Mouse (Mus musculus) ovary, postnatal 36 days (tissue): ENCODE results near the gene Tex37.

Source experiments
- DNase-seq: peaks from one replicate; pipeline ENCODE4 v3.0.0; 2022; ENCODE audit warnings: low spot score, mixed read lengths

The Tex37 gene

DNA sequence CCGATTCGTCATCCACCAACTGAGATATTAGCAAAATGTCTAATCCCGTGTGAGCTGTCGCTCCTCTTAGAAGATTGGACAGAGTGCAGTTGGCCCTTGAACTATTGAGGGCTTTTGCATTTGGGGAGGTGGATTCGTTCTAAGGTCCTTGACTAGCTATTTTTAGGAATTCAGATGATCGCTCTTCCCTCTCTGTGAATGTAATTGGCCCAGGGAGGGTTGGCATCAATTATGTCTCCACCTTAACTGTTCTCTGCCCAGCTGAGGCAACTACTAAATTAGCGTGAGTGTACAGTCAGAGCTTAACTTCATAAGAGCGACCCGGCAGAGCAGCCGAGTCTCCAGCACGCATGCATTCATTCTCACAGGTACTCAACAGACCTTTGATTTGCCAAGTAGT lies 30.7 kb downstream of the Tex37 start:
- DNase-seq: no peak

DNA sequence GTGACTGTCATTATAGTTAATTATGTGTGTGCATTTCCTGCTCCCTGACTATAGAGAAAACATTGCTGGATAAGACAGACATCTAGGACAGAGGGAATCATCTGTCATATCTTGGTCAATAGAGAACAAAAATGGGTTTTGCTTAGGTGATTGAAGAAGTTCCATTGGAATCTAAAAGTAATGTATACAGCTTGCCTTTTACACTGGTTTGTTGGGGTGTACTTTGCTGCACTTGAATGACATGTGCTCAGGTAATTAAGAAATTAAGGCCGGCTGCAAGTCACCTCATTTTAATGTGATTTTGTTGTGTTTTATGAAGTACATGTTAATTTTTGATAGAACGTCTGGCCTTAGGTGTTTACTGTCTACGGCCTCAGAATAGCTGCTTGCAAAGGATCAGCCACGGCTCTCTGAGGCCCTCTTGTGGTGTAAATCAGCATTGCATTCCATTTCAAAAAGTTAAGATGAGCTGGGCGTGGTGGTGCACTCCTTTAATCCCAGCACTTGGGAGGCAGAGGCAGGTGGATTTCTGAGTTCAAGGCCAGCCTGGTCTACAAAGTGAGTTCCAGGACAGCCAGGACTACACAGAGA lies 37.9 kb downstream of the Tex37 start:
- DNase-seq: peak; percentile 37

DNA sequence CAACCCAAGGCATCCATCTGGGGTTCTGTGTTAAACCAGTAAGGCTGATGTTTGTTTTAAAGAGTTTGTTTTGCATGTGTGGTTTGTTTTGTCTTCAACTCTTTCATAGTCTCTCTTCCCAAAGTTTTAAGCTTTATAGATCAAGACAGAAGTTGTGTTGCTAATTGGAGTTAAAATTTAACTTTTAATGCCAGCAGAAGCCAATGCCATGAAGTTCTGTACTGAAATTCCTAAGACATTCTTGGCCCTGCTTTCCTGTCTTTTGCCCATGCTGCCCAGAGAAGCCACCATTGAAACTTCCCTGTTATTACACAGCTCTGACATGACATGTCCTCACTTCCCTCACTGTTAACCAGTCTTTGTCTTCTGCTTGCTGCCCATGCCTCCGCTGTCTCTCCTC lies 43.7 kb downstream of the Tex37 start:
- no peak for DNase-seq

DNA sequence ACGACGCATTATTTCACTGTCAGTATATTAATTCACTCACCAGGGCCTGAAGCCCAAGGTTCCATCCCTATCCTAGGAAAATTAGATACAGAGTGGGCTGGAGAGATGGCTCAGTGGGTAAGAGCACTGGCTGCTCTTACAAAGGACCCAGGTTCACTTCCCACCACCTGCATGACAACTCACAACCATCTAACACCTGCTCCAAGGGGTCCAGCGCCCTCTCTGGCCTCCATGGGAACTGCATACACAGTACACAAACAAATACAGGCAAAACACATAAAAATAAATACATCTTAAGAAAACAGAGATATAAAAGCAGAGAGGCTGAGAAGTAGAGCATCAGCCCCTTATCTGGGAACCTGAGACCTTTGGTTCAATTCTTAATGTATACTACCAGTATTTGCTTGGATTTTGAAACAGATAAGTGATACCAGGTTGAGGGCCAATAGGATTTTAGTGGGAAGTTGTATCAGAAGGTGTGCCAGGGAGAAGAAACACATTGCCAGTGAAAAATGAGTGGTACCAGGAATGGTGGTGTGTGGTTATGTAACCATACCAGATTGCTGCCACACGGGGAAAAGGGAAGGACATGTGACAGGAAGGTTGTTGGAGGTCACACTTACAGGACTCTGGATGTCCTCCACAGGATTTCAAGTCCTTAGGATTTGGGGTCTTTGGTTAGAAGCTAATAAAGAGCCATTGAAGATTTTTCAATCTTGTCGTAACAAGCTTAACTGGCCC lies 44.5 kb downstream of the Tex37 start:
- DNase-seq: no peak

DNA sequence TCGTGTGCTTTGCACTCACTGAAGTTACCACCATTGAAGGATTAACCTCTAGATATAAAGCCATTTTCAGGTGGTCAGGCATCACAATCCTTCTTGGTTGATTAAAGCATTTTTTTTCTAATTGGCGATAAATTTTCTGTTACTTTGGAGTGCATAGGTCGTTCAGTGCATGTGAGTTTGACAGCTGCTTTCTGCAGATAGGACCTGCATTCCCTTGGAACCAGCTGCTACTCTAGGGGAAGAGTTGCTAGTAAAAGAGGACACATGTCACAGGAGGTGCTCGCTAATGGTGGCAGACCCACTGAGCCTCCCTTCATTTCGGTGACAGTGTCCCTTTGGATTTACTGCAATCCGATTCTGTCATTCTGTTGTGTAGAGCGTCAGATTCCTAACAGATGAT lies 46.2 kb downstream of the Tex37 start:
- no peak for DNase-seq

DNA sequence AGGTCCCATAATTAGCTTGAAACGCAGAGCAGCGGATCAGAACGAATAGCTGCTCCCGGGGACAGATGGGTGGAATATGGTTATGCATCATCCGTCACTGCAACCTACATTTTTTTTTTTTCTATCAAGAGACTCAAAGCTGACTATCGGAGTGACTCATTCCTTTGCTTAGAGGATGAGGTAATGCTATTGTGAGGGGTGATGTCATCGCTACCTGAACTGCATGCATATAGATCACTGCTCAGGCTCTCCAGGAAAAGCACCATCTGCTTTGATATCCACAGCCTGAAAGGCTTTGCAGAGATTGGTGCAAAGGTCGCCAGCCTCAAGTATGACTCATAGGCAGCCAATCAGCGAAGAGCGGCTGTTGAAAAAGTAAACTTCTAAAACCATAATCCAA lies 46.6 kb downstream of the Tex37 start:
- no peak for DNase-seq

DNA sequence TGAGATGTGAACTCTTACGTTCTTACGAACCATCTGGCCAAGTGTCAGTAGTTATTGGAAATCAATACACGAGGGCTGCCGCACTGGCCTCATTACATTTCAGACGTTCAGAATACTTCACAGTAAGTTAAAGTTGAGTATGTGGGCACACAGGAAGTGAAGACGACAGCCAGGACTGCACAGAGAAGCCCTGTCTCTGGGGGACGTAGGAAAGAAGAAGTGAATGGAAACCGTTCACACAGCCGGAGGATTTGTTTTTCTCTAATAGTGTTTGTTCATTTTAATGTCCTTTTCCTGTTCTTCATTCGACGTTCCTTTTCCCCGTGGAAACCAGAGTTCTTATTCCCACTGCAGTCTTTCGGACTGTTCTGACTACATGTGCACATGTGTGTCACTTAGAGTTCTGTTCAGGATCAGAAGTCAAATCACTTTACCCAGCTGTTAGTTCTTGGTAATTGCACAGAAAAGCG lies 47.2 kb downstream of the Tex37 start:
- DNase-seq: no peak

DNA sequence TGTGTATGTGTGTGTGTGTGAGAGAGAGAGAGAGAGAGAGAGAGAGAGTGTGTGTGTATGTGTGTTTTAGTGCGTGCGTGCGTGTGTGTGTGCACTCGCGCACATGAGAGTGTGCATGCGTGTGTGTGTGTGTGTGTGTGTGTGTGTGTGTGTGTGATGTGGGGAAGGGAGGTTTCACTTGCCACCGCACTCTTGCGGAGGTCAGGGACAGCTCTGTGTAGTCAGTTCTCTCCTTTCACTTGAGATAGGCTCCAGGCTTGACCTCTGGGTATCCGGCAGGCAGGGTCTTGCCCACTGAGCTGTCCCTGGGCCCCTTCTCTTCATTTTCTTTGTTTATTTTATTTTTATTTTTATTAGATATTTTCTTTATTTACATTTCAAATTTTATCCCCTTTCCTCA lies 51.4 kb downstream of the Tex37 start:
- DNase-seq: no peak

DNA sequence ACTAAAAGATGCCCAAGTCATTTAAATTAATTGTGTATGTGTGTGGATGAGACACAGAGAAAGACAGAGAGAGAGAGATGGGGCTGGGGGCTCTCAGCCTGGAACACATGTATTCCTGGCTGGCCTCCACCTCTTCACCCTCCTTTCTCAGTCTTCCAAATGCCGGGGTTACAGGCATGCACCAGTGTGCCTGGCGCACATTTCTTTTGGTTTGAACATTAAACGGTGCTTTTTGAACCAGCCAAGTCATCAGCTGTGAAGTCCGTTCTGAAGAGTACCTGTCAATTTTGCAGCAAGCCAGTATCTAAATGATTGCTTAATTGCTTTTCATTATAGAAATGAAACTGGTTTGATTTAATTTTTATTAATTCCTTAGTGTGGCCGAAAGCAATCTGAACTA lies 52.0 kb downstream of the Tex37 start:
- no peak for DNase-seq

DNA sequence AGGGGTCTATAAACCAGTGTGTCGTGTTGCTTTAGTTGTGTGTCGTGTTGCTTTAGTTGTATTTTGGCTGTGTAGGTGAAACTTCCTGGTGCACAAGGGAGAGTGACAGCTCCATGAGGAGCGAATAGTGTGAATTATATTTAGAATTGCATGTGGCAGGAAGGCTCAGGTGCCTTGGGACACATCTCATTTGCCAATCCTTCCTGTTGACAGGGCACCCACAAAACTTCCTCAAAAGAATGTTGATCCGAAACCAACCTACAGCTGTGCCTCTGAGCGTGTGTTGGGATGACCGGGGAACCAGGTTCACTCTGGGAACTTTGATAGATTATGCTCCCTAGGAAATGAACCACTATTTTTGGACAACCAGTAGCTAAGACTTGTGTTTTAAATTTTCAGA lies 54.4 kb downstream of the Tex37 start:
- no peak for DNase-seq
